Mouse (Mus musculus) lung, adult 2 months (tissue): Measurements from ENCODE around the gene Tmem135. TPM values are rescaled to one million over a fixed set of nuclear protein-coding genes. Genes with fewer than 3 reads are reported as not detected.

Experiments used
- DNase-seq: peaks from one replicate; pipeline ENCODE4 v3.0.0; 2022
- H3K4me1 ChIP-seq: fragments of 200-500 bp; 2 replicates; pipeline ENCODE4 v1.6.1; 2011; ENCODE audit warnings: low read length; ENCODE audit not compliant: control insufficient read depth, insufficient read depth
- H3K4me3 ChIP-seq: fragments of 200-500 bp; replicated peaks from 2 replicates; pipeline ENCODE3; 2011; ENCODE audit warnings: low read depth, mild to moderate bottlenecking, control low read depth, low read length; ENCODE audit errors: extremely low read depth
- CTCF ChIP-seq: fragments of 200-500 bp; IDR thresholded peaks from 2 replicates; pipeline ENCODE4 v1.5.1; 2011; ENCODE audit warnings: mild to moderate bottlenecking, low read length, control low read depth; ENCODE audit not compliant: insufficient read depth
- POLR2A ChIP-seq: fragments of 200-500 bp; IDR thresholded peaks from 2 replicates; pipeline ENCODE4 v1.6.1; 2011; ENCODE audit warnings: low read depth, mild to moderate bottlenecking, control low read depth, low read length, borderline replicate concordance; ENCODE audit errors: extremely low read depth
- WGBS: fragments of 180-500 bp; shearing (Covaris S2); methylation state at CpG from one replicate; pipeline ENCODE4 v1.1.7; 2018; 5-methylcytosine and 5-hydroxymethylcytosine counted together
- polyA plus RNA-seq: library from polyadenylated mRNA; depleted of rRNA; stranded (reverse); fragments of >200 nt; gene quantifications from 2 replicates; pipeline ENCODE4 v1.2.3, GENCODE M21; 2012

Gene Tmem135
- polyA plus RNA-seq, 1 experiment: 48.9 TPM

- peaks cover 6% of the 10 kb centered on the region; the same call in 1 of the 2 replicates for H3K4me1 ChIP-seq
- no peak overlapping the region for H3K4me3 ChIP-seq
- TF ChIP-seq POLR2A (no peak), CTCF (no peak)
- no peak for DNase-seq
- 47% methylated on average over 1 of the region's 1 CpGs for WGBS
Measured at GRCm38 (mm10) chr7:89216628-89217027, 187.4 kb downstream of the Tmem135 start.

DNA sequence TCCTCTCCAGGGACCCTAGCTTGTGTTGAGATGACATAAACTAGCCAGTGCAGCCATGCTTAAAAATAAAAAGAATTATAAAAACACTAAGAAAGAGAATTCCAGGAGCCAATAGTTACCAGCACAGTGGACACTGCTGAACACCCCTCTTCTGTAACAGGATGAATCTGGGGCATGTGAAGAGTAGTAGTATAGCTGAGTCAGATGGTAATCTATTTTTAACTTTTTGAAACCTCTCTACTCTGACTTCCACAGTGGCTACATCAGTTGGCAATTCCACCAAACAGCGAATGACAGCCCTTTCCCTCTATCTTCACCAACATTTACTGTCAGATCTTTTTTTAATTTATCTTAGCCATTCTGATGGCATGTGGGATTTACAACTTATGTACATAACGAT is 187.9 kb downstream of the Tmem135 start:
- Histone ChIP-seq H3K4me1 (peaks cover 6% of the 10 kb centered on the region; the same call in 1 of the 2 replicates), H3K4me3 (no peak overlapping the region)
- DNase-seq: no peak
- no peak for TF ChIP-seq CTCF
- WGBS: 58% methylated on average over 2 of the region's 2 CpGs

DNA sequence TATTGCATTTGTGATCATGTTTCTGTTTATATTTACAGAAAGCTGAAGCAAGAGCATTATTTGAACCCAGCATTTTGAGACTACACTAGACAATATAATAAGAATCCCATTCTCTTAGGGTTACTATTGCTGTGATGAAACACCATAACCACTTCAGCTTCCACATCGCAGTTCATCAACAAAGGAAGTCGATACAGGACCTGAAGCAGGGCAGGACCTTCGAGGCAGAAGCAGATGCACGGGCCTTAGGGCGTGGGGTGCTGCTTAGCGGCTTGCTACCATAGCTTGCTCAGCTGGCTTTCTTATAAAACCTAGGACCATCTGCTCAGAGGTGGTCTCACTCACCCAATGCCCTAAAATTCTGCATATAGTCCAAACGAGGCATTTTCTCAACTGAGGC is 188.3 kb downstream of the Tmem135 start:
- DNase-seq: no peak
- 37% methylated on average over 7 of the region's 7 CpGs for WGBS
- no peak overlapping the region for H3K4me3 ChIP-seq
- no peak for TF ChIP-seq CTCF
- no peak for TF ChIP-seq POLR2A
- H3K4me1 ChIP-seq: peaks cover 6% of the 10 kb centered on the region; the same call in 1 of the 2 replicates

- no peak for DNase-seq
- WGBS: 71% methylated on average over 6 of the region's 6 CpGs
Measured at GRCm38 (mm10) chr7:89210506-89210905, 193.5 kb downstream of the Tmem135 start.

GRCm38 (mm10) chr7:89206165-89206564 is 197.9 kb downstream of the Tmem135 start:
- no peak overlapping the region for H3K4me3 ChIP-seq
- DNase-seq: no peak
- TF ChIP-seq POLR2A: no peak
- no peak for TF ChIP-seq CTCF
- H3K4me1 ChIP-seq: no peaks in the 10 kb centered on the region
- WGBS: 84% methylated on average over 3 of the region's 3 CpGs

More at GRCm38 (mm10) chr7:89210506-89210905, 193.5 kb downstream of the Tmem135 start:
- Histone ChIP-seq H3K4me3 (no peak overlapping the region), H3K4me1 (no peaks in the 10 kb centered on the region; the same call in 1 of the 2 replicates)
- TF ChIP-seq CTCF (no peak), POLR2A (no peak)

DNA sequence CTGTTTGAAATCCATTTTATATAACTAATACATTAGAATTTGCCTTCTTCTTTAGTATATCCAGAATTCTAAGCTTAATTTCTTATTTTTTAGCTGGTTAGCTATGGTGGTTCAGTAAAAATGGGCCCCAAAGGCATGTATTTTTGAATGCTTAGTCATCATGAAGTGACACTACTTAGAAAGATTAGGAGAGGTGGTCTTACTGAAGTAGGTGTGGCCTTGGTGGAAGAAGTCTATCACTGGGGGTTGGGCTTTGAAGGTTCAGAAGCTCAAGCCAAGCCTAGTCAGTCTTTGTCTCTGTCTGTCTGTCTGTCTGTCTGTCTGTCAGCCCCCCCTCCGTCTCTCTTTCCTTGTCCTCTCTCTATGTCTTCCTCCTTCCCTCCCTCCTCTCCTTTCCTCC is 198.6 kb downstream of the Tmem135 start:
- no peak for DNase-seq
- WGBS: 100% methylated on average over 1 of the region's 1 CpGs
- Histone ChIP-seq H3K4me3 (no peak overlapping the region), H3K4me1 (no peaks in the 10 kb centered on the region)
- TF ChIP-seq POLR2A (no peak), CTCF (no peak)

GRCm38 (mm10) chr7:89203144-89203543 is 200.9 kb downstream of the Tmem135 start:
- no peaks in the 10 kb centered on the region for H3K4me1 ChIP-seq
- DNase-seq: no peak
- TF ChIP-seq CTCF (no peak), POLR2A (no peak)
- 89% methylated on average over 5 of the region's 5 CpGs for WGBS
- H3K4me3 ChIP-seq: no peak overlapping the region

DNA sequence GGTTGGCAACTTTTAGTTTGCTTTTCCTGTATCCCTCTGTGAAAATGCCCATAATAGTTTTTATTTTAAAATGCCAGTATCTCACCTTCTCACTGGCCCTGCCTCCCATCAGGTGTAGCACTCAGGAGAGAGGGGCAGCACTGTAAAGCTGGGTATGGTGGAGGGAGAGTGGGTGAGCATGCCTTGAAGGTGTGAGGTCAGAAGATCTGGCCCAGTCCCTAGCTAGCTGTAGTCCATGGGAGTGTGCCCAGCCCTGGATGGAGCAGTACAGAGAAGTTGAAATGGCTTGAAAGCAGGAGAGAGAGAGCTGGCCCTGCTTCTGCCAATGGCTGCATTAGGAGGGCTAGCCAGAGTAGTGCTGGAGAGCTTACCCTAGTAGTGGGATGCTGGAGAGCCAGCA is 202.1 kb downstream of the Tmem135 start:
- no peak for TF ChIP-seq CTCF
- TF ChIP-seq POLR2A: no peak
- DNase-seq: no peak
- H3K4me1 ChIP-seq: no peaks in the 10 kb centered on the region
- no peak overlapping the region for H3K4me3 ChIP-seq

DNA sequence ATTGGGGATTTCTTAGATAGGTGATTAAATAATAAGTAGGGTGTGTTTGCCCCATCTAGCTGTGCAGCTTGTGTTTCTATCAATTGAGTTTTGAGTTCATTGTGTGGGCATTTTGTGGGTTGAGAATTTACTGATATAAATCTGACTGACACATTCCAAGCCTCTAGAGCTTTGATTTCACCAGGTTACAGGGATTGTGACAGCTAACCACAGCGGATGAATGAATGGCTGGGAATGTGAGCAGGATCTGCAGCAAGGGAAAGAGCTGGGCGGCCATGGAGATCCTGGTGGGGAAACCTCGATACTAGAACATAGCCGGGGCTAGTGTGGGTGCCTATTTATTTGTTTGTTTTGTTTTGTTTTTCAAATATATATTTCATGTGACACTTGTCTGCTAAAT is 205.5 kb downstream of the Tmem135 start:
- WGBS: 87% methylated on average over 4 of the region's 4 CpGs
- no peaks in the 10 kb centered on the region for H3K4me1 ChIP-seq
- no peak for TF ChIP-seq POLR2A
- TF ChIP-seq CTCF: no peak
- no peak overlapping the region for H3K4me3 ChIP-seq
- DNase-seq: no peak

- Histone ChIP-seq H3K4me1 (no peaks in the 10 kb centered on the region), H3K4me3 (no peak overlapping the region)
- TF ChIP-seq CTCF: no peak
- 51% methylated on average over 5 of the region's 5 CpGs for WGBS
- DNase-seq: no peak
Measured at GRCm38 (mm10) chr7:89193459-89193858, 210.6 kb downstream of the Tmem135 start.

DNA sequence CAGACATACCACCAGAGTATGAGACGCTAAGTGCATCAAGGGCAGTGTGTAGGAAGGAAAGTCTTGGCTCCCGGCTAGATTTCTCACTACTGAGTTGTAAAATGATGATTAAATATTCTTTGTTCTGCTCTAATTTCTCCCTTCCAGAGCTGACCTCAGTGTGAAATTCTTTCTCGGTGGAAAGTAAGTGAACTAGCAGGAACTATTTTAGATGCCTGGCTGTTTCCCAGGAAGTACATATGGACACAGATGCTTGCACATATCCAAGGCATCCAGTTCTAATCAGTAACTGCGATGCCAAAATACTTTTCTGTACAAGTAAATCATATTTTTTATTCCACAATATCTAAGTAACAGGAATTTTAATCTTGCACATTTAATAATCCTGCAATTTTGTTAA is 220.1 kb downstream of the Tmem135 start:
- TF ChIP-seq CTCF (no peak), POLR2A (no peak)
- Histone ChIP-seq H3K4me3 (no peak overlapping the region), H3K4me1 (no peaks in the 10 kb centered on the region)
- DNase-seq: no peak
- 65% methylated on average over 4 of the region's 4 CpGs for WGBS
